Comparison of ENCODE assay signal across 7 mouse cellular contexts in genomic region chr11:97280216-97280861, GRCm38 (mm10). TPM values are rescaled to one million over a fixed set of nuclear protein-coding genes. Genes with fewer than 3 reads are reported as not detected.
DNase-seq lines count a peak whose midpoint lies in the region; ATAC-seq and TF ChIP-seq lines count a peak whose summit lies in the region.

Gene Npepps, minus strand, starts transcription at chr11:97280638.

- WGBS in intestine, postnatal 0 days, result 1% methylated on average over 49 of the region's 83 CpGs
- whole genome bisulfite sequencing in limb, embryonic 11.5 days, result under 1% methylated on average over 49 of the region's 83 CpGs
- WGBS in midbrain, embryonic 13.5 days, result under 1% methylated on average over 48 of the region's 83 CpGs
- 2% methylated on average over 60 of the region's 83 CpGs for WGBS in small intestine, adult 2 months

- no peaks in the 10 kb centered on the region for H3K27me3 ChIP-seq in intestine, postnatal 0 days (replicated peaks; ENCODE audit: control insufficient read depth, insufficient read depth, low read length)
- no peaks in the 10 kb centered on the region for H3K27me3 ChIP-seq in limb, embryonic 11.5 days (ENCODE audit: control insufficient read depth, insufficient read depth, low read length)
- H3K27me3 ChIP-seq in midbrain, embryonic 13.5 days, result no peaks in the 10 kb centered on the region
- no peaks in the 10 kb centered on the region for H3K27me3 ChIP-seq in small intestine, adult 2 months (ENCODE audit: control insufficient read depth, insufficient read depth, low read length)

- H3K9ac ChIP-seq in intestine, postnatal 0 days (ENCODE audit: low read depth, low read length), result peak within 1 kb of the TSS; percentile 91
- peak within 1 kb of the TSS; percentile 96 for H3K9ac ChIP-seq in limb, embryonic 11.5 days (ENCODE audit: low read length)
- H3K9ac ChIP-seq in midbrain, embryonic 13.5 days (replicated peaks), result peak within 1 kb of the TSS; percentile 99

- TF ChIP-seq CTCF in intestine, postnatal 0 days (IDR thresholded peaks at IDR 0.05; ENCODE audit: low read depth), result peak; percentile 34; the same call in 1 of the 2 replicates
- no peak for TF ChIP-seq CTCF in small intestine, adult 2 months (IDR thresholded peaks at IDR 0.05; ENCODE audit: extremely low read depth, insufficient read length, insufficient replicate concordance, low read depth, low read length)

- no peaks in the 10 kb centered on the region for H3K36me3 ChIP-seq in intestine, postnatal 0 days (ENCODE audit: control insufficient read depth, insufficient read depth)
- H3K36me3 ChIP-seq in limb, embryonic 11.5 days (ENCODE audit: control insufficient read depth, insufficient read depth, low read length), result no peaks in the 10 kb centered on the region
- no peaks in the 10 kb centered on the region for H3K36me3 ChIP-seq in midbrain, embryonic 13.5 days
- no peaks in the 10 kb centered on the region for H3K36me3 ChIP-seq in small intestine, adult 2 months (ENCODE audit: control insufficient read depth, insufficient read depth, low read length)

- peak; percentile 69; the same call in 1 of the 2 replicates for TF ChIP-seq POLR2A in small intestine, adult 2 months (IDR thresholded peaks at IDR 0.05; ENCODE audit: low read depth, low read length)

- ATAC-seq in intestine, postnatal 0 days, result peak; percentile 82
- ATAC-seq in limb, embryonic 11.5 days (ENCODE audit: insufficient number of reproducible peaks, low FRiP score, low TSS enrichment, low read depth), result peak; percentile 67
- peak; percentile 76 for ATAC-seq in midbrain, embryonic 13.5 days

- peak within 1 kb of the TSS; percentile 99 for H3K27ac ChIP-seq in intestine, postnatal 0 days (ENCODE audit: low read depth, low read length)
- H3K27ac ChIP-seq in limb, embryonic 11.5 days (replicated peaks; ENCODE audit: low read depth, low read length), result peak within 1 kb of the TSS; percentile 88
- H3K27ac ChIP-seq in midbrain, embryonic 13.5 days, result peak within 1 kb of the TSS; percentile 99
- H3K27ac ChIP-seq in small intestine, adult 2 months (ENCODE audit: insufficient read depth, low read depth, low read length), result peak within 1 kb of the TSS; percentile 82

- H3K4me1 ChIP-seq in intestine, postnatal 0 days (replicated peaks; ENCODE audit: control insufficient read depth, insufficient read depth, low read length), result 0 out of 2 replicates have a peak, but pooled peaks cover 6% of the 10 kb centered on the region
- peaks cover 6% of the 10 kb centered on the region; the same call in 1 of the 2 replicates for H3K4me1 ChIP-seq in limb, embryonic 11.5 days (ENCODE audit: control insufficient read depth, insufficient read depth, low read length)
- H3K4me1 ChIP-seq in midbrain, embryonic 13.5 days (replicated peaks), result peaks cover 26% of the 10 kb centered on the region
- peaks cover 3% of the 10 kb centered on the region; the same call in 1 of the 2 replicates for H3K4me1 ChIP-seq in small intestine, adult 2 months (ENCODE audit: control insufficient read depth, insufficient read depth, insufficient read length, low read length)

- peak within 1 kb of the TSS; percentile 78 for H3K4me2 ChIP-seq in intestine, postnatal 0 days (replicated peaks; ENCODE audit: low read depth)
- peak within 1 kb of the TSS; percentile 65 for H3K4me2 ChIP-seq in limb, embryonic 11.5 days (ENCODE audit: low read depth, severe bottlenecking)
- peak within 1 kb of the TSS; percentile 63 for H3K4me2 ChIP-seq in midbrain, embryonic 13.5 days (replicated peaks)

- peak within 1 kb of the TSS; percentile 94 for H3K4me3 ChIP-seq in intestine, postnatal 0 days (ENCODE audit: low read depth, low read length)
- peak within 1 kb of the TSS; percentile 95 for H3K4me3 ChIP-seq in limb, embryonic 11.5 days (ENCODE audit: low read depth, low read length)
- H3K4me3 ChIP-seq in midbrain, embryonic 13.5 days (replicated peaks), result peak within 1 kb of the TSS; percentile 100
- peak within 1 kb of the TSS; percentile 97 for H3K4me3 ChIP-seq in small intestine, adult 2 months (ENCODE audit: low read depth, low read length)

- no peaks in the 10 kb centered on the region for H3K9me3 ChIP-seq in intestine, postnatal 0 days (ENCODE audit: control insufficient read depth)
- no peaks in the 10 kb centered on the region for H3K9me3 ChIP-seq in limb, embryonic 11.5 days (ENCODE audit: control insufficient read depth, low read length)
- H3K9me3 ChIP-seq in midbrain, embryonic 13.5 days, result no peaks in the 10 kb centered on the region

- DNase-seq in adrenal gland, postnatal 14 days, result peak; percentile 89
- peak; percentile 85 for DNase-seq in embryo, embryonic 9.5 days (ENCODE audit: extremely low spot score)
- DNase-seq in gonadal fat pad, adult 2 months (ENCODE audit: low read depth), result no peak
- peak; percentile 81 for DNase-seq in limb, embryonic 11.5 days (ENCODE audit: low spot score)

RNA-seq across cellular contexts. Expression of gene Npepps, which starts in this region (rescaled TPM):
- total RNA-seq in adrenal gland, postnatal 14 days (2021), result 73.2 and 74.2 TPM in 2 replicates
- polyA plus RNA-seq in gonadal fat pad, adult 2 months (2012; rRNA removed), result 20.4 and 24.7 TPM in 2 replicates
- polyA plus RNA-seq in intestine, postnatal 0 days (2015; fragmentation: Nextera tagmentation; extraction: Ambion mirVana), result 41.9 and 54.7 TPM in 2 replicates
- 64.1 and 80.1 TPM in 2 replicates for polyA plus RNA-seq in limb, embryonic 11.5 days (2014; fragmentation: Nextera tagmentation; extraction: Ambion mirVana)
- 146 and 156 TPM in 2 replicates for polyA plus RNA-seq in midbrain, embryonic 13.5 days (2015; fragmentation: Nextera tagmentation; extraction: Ambion mirVana)
- 16.2 and 27.3 TPM in 2 replicates for polyA plus RNA-seq in small intestine, adult 2 months (2012; rRNA removed)
